Mouse (Mus musculus) small intestine, adult 2 months (tissue): ENCODE measurements around the gene Hlf.

Experiments
- CTCF ChIP-seq: fragments of 200-500 bp; IDR thresholded peaks from 2 replicates; pipeline ENCODE4 v1.5.1; 2012; ENCODE audit warnings: low read depth, mild to moderate bottlenecking, control low read depth, inconsistent platforms, low read length, moderate library complexity, mixed read lengths; ENCODE audit not compliant: insufficient replicate concordance, insufficient read length; ENCODE audit errors: extremely low read depth
- POLR2A ChIP-seq: fragments of 200-500 bp; IDR thresholded peaks from 2 replicates; pipeline ENCODE4 v1.6.1; 2012; ENCODE audit warnings: low read depth, mild to moderate bottlenecking, control low read depth, inconsistent platforms, low read length, moderate library complexity

- TF ChIP-seq CTCF (peak; percentile 57; the same call in 1 of the 2 replicates), POLR2A (no peak)
Observed at GRCm38 (mm10) chr11:90317482-90317881, 73.2 kb downstream of the Hlf start.
